Mouse (Mus musculus) embryo, embryonic 11 days (tissue): ENCODE results near the gene Arfgap3.
A peak's percentile ranks its signal among the peaks of the same experiment; 100 is the strongest.
"Not testable (repeated sequence)": the region's sequence is repeated elsewhere in the genome, so short reads cannot be mapped to it uniquely, and the experiment has no call there.

ENCODE experiments used
- DNase-seq: peaks from one replicate; pipeline ENCODE4 v3.0.0-alpha.2; 2015

Arfgap3 gene

DNA sequence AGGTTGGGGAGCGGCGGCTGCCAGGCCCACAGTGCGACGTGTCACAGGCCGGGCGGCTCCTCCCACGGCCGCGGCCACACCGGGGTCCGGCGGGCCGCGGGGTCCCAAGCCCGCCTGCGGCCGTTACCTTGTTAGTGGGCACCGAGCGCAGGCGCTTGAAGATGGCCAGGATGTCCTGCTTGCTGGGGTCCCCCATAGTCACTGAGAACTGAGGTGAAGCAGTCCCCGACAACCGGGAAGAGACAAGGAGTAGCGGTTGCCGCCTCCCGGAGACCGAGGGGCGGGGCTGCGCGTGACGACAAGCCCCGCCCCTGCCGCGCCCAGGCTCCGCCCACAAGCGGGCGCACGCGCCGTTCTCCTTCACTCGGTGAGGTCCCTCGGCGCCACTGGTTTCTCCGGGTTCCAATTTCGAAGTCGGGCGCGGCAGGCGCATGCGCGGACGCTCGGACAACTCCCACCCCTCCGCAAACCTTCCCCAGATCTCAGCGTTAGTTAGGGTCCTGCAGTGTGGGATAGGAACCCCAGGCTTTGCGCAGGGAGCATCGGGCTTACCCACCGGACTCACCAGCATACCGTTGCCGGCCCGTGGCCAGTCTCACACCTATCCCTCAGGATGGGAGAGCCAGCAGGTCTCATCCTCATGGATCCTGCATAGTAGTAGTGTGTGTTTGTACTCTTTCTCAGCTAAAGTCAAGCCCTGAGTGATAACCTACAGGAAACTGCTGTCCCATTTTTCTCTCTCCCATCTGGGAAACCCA is at the start of gene Arfgap3:
Arfgap3 (minus strand) TSS at position 294 of the 758 bp plus-strand sequence.
- peak; percentile 97 for DNase-seq

DNA sequence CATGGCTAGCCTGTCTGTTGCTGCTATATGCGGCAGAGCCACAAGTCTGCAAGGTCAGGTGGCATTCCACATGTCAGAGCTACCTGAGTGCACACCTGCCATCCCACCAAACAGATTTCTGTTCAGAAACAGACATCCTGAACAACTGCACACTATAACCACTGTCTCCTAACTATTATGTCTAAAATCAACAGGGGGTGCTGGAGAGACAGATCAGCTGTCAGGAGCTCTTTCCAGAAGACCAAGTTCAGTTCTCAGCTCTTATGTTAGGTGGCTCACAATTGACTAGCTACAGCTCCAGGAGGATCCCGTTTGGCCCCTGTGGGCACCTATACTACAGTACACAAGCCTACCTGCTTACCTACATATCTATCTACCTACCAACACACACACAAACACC is 42.7 kb upstream of the Arfgap3 start:
- DNase-seq: no peak

DNA sequence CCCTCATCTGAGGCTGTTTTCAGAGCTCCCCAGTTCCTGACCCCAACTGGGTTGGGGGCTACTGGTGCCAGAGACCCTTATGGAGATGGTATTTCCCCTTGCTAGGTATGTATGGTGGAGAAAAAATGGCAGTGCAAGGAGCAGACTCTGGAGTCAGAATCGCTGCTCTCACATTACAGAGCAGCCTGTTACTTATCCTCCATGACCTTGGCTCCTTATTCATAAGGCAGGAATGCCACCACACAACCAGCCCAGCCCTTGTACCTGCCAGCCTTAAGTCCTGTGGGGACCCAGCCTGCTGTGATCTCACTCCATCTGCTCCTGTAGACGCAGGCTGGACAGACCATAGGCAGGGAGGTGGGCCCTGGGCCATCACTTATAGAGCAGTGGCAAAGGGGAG is 37.9 kb upstream of the Arfgap3 start:
- DNase-seq: no peak

DNA sequence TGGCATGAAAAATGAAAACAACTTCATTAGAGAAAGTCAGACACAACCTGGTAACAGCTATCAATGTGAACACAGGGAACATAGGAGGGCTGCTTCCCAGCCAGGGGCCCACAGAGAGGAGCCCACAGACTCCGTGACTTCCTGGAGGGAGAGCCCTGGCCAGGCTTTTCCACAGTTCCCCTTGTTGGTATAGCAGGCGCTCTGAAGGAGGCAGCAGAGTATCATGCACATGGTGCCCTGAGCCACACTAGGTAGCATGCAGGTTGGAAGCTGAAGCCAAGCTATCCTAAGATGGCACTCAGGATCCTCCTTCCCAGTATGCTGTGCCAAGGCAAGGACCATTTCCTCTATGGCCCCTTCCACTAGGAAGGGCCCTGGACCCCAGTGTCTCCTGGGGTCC is 33.6 kb upstream of the Arfgap3 start:
- no peak for DNase-seq

DNA sequence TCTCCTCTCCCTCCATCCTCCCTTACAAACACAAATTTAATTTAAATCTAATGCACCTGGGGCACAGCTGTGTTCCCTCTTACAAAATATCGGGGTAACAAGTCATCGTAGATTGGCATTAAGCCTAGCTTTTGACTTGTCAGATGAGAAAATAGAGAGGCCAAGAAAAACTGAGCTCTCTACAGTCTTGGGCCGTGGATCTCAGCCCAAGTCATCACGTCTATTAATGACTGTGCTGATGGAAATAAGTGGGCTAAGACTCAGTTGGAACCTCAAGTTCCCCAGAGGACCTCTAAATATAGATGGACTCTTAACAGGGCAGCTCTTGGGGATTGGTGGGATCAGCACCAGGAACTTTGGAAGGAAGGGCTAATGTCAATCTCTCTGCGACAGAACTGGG is 33.1 kb upstream of the Arfgap3 start:
- no peak for DNase-seq

DNA sequence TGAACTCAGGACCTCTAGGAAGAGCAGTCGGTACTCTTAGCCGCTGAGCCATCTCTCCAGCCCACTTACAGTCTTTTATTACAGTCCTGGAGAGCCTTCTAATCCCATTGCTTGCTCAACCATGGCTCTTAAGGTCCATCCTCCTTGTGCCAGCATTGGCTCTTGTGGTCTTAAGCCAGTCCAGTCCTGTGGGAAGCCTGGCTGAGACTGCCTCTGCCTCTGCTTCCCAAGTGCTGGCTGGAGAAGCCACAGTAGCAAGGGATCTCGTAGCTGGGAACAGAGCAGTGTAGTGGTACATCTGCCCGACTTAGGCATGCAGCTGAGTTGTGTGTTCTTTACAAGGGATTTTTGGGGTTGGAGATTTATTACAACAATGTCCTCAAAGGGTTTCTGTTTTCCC is 32.4 kb upstream of the Arfgap3 start:
- DNase-seq: no peak

DNA sequence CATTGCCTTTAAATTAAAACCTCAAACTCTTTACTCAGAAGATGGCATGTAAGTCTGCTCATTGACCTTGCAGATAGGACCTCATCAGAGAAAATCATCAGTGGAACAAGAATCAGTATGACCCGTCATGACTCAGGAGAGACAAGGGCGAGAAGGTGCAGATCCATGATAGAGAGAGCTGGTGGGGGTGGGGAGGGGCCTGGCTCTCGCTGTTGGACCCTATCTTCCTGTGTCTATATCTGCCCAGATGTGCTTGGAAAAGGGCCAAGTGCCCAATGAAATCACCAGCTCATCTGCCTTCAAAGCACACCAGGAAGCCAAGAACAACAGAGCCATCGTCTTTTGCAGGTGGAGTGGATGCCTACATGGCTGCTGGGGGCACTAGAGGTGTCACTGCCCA is 27.1 kb upstream of the Arfgap3 start:
- DNase-seq: no peak

DNA sequence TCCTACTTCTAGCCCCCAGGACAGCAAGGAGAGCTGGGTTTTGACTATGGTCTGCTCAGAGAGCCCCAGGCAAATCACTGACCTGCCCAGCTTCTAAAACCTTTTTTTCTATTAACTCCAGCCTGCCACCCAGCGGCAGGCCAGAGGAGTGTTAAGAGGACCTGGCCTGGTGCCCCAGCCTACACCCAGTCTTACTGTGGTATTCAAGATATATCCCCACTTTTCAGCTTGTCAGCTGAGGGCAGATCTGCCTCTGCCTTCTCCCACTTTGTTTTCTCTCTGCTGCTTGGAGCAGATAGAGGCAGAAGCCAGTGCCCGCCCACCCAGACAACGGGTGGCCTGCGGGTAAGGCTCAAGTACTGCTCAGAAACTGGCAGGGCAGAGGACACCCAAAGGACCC is 25.1 kb upstream of the Arfgap3 start:
- DNase-seq: peak; percentile 66

DNA sequence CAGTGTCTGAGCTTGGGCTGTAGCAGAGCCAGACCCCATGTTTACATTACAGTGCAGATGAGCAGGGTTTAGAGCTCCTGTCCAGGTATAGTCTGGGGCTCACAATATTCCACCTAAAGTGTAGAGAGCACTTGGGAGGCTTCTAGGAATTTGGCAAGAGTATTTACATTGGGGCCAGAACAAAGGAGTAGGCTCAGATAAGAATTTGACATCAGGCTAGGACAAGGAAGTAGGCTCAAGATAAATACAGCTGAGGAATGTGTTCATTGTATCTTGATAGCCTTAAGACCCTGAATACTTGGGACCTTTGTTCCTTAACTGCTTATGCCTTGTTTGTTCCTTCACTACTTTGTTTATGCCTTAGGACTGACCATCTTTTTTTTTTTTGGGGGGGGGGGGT is 24.0 kb upstream of the Arfgap3 start:
- no peak for DNase-seq

DNA sequence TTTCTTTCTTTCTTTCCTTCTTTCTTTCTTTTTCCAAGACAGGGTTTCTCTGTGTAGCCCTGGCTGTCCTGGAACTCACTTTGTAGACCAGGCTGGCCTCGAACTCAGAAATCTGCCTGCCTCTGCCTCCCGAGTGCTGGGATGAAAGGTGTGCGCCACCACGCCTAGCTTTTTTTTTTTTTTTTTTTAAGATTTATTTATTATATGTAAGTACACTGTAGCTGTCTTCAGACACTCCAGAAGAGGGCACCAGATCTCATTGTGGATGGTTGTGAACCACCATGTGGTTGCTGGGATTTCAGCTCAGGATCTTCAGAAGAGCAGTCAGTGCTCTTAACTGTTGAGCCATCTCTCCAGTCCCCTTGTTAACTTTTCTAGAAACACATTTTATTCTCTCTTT is 18.7 kb upstream of the Arfgap3 start:
- not testable (repeated sequence) for DNase-seq

DNA sequence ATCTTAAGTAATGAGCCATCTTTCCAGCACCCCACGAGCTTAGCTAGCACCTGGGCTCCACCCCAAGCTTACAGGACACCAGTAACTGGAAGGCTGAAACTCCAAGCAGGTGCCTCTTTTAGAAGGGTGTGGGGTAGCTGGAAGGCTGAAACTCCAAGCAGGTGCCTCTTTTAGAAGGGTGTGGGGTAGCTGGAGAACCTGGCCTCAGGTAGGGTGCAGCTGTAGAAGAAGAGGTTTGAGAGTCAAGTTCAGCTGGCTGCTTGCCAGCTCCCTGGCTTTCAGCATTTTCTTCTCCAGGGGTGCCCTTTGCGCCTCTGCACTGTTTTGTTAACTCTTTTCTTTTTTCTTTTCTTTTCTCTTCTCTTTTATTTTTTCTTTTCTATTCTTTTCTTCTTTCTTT is 18.2 kb upstream of the Arfgap3 start:
- DNase-seq: no peak

DNA sequence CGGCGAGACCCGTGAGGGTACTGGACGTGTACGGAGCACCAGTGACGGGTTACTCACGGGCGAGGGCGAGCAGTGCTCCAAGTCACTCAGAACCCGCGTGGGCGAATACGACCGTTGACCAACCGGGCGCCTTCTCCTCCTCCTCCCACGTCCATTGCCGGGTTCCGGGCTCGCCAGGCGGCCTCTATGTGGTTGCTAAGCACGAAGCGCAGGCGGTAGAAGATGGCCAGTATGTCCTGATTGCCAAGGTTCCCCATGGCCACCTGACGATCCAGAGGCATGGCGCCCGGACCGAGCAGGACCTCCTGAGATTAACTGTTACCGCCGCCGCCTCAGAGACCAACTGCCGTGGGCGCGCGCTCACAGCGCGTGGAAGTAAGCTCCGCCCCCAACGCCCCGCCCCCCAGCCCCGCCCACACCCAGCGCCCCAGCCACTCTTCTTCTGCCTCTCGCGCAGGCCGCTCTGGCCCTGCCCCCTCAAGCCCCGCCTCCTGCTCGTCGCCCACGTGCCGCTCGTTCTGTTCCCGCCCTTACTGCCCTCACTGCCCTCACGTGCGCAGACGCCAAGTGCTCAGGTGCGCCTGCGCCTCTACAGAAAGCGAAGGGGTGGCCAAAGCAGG is 17.0 kb upstream of the Arfgap3 start:
- DNase-seq: peak; percentile 73

DNA sequence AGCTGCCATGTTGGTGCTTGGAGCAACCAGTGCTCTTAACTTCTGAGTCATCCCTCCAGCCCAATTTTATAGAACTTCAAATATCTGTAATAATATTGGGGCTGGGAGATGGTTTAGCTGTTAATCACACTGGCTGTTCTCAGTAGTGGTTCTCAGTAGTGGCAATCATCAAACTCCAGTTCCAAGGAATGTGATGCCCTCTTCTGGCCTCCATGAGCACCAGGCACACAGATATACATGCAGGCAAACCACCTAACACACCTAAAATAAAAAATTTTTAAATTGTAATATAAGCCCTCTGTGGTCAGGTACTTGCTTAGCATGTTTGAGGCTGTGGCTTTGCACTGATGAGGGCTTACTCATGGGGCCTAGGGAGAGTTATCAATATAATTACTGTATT is 15.7 kb upstream of the Arfgap3 start:
- DNase-seq: no peak

DNA sequence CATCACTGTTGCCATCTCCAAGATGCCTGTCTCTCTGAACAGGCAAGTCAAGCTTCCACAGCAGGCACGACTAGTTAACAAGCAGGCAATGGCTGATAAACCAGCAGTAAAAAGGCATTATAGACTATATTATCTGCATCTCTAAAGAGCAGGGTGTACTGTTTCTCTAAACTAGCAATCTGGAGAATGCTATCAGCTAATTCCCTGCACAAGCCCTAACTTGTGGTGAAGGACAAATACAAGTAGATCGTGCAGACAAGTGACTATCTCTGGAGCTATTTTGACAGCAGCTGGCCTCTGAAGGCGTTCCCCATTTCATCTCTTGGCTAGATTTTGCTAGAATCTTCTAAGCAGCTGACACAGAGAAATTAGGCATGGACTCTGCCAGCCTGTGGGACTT is 14.1 kb upstream of the Arfgap3 start:
- no peak for DNase-seq

DNA sequence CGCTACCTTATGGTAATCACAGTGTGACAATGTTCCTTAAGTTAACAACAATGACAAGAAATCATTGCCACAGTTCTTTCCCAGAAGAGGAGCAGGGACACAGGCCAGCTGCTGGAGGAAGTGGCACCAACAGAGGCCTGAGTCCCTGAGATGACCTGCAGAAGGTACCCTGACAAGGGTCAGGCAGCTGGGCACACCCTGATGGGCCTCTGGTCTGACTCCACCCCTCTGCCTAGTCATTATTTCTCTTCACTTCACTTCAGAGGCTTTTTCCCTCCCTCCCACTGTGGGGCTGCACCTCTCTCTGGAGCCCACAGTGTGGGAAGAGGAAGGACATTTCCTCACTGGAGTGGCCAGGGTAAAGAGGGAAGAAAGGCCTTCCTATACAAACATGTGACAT is 12.8 kb upstream of the Arfgap3 start:
- not testable (repeated sequence) for DNase-seq

DNA sequence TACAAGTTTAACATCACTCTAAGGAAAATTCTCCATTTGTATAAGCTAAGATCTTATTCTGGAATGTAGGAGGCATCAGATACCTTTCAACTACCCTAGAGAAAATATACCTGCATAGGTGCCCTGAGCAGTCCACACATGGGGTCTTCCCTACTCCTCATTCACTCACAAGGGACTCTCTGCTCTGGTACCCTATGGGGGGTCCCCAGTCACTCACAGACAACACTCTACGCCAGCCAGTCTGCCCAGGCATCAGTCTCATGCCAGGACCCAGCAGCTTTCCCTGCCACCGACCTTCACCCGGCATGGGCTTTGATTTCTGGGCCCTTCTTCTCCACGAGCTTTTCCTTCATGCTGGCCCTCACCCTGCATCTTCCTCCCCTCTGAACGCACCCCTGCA is 10.9 kb upstream of the Arfgap3 start:
- DNase-seq: not testable (repeated sequence)

DNA sequence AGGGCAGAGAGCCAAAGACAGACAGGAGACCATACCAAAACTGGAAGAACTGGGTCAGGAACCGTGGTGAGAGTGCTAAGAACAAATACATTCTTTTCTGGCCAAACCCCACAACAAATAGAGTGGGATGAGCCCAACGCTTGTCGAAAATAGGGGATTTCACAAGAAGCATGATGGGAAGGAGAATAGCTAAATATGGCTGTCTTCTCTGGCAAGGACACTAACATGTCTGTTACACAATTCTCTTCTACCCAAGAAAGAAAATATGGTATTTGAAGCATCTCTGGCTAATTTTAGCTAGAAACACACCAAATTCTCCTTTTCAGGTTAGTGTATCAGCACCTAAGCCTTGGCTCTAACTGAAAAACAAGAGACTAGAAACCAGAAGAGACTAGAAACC is 10.1 kb upstream of the Arfgap3 start:
- DNase-seq: no peak

DNA sequence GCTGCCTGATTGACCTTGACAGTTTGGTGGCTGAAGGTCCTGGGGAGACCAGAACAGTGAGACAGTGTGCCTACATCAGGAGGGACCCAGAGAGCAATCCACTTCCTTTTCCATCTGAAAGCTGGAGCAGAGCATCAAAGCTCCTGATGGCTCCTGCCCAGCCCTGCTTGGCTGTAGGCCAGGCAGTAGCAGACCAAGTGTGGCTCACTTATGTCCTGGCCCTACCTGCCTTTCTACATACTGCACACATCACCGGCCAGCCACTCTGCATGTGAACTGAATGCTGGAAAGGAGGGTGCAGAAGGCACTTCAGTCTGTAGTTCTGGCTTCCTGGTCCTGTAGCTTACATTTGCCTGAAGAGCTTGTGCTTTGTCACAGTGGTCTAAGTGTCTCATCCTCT is 8.4 kb upstream of the Arfgap3 start:
- no peak for DNase-seq

DNA sequence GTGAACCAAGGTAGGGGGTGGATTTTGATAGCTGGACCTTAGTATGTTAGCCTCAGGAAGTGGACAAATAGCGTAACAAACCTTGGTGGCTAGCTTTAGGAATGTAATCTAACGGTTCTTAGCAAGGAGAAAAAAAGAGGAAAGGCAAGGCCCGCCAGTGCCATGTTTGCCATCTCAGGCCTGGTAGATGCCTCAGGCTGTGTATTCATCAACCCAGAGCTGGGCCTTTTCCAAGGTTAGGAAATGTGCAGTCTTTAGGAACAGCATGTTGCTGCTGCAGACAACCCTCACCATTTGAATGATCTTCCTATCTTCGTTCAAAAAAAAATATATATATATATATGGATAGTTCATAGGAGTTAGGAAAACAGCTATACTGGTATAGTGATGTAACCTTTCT is 1.5 kb upstream of the Arfgap3 start:
- no peak for DNase-seq

DNA sequence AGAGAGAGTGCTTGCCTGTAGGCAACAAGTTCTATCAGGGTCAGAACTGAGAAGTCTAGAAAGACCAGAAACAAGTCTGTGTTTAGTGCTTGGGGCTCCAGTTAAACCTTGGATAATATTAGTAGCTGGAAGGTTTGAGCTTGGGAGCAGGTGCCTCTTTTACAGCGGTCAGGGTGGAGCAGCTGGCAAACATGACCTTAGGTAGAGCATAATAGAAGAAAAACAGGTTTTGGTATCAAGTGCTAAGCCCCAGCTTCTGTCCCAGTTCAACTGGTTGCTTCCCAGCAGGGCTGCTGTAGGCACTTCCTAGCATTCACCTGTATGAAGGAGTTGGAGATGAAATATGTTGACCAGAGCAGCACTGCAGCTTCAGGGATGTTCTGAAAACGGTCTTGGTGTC is 812 bp upstream of the Arfgap3 start:
- DNase-seq: no peak

DNA sequence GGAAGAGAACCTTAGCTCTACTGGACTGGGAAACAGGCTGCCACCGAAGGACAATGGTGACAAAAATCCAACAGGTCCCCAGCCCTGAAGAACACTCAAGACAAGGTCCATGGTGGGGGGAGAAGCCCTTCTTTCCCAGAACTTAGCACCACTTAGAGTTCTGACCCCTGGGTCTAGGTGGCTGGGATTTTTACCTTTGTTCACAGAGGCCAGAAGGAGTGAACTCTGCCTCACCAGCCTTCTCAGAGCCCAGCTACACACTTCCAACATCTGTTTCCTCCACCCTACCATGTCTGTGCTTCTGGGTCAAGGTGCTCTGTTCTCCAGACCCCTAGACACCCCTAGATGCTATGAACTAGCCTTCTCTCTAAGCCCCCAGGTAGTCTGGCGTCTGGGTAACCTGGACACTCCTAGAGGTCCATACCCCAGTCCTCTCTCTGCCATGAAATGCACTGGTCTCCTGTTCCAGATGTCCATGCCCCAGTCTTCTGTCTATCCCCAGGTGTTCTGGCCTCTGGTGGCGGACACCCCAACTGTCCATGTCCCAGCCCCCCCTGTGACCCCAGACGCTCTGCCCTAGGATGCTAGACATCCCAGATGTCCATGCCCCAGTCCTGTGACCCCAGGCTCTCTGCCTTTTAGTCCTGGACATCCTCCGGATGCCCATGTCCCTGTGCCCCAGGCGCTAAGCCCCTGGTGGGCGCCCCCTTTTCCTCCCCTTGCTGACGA is 658 bp downstream of the Arfgap3 start:
- no peak for DNase-seq

DNA sequence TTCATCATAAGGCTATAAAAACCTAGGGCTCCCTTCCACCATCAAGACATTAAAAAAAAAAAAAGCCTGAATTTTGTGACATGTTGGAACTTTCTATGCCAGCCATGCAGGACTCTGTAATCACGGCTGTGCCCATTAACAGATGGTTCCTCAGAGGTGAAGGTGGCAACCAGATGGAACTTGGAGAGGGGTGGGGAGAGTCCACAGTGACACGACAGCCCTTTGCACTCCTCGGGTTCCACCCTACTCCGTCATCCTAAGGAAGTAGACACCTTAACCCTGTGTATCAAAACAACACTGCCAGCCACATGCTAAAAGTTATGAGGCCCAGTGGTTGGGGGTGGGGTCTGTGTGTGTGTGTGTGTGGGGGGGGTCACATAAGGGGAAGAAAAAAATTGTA is 1.3 kb downstream of the Arfgap3 start:
- DNase-seq: no peak

DNA sequence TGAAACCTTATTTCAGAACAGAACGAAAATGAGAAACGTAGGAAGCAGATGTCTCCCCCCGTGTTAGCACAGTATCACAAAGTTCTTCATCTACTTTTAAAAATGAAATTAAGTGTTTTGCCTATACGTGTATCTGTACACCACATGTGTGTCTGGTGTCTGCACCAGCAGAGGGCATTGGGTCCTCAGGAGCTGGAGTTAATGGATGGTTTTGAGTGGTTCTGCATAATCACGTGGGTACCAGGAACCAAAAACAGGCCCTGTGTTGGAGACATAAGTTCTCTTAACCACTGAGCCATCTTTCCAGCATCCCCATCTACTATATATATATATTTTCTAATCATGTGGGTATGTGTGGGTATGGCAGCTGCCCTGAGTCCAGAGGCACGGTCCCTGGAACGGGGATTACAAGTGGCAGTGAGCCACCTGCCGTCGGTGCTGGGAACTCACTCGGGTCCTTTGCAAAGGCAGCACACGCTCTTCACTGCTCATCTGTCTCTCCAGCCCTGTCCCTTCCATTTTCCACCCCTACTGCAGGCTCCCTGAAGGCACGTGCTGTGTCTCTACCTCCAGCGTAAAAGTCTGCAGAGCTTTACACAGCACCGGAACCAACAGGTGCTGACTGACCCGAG is 4.0 kb downstream of the Arfgap3 start:
- no peak for DNase-seq

DNA sequence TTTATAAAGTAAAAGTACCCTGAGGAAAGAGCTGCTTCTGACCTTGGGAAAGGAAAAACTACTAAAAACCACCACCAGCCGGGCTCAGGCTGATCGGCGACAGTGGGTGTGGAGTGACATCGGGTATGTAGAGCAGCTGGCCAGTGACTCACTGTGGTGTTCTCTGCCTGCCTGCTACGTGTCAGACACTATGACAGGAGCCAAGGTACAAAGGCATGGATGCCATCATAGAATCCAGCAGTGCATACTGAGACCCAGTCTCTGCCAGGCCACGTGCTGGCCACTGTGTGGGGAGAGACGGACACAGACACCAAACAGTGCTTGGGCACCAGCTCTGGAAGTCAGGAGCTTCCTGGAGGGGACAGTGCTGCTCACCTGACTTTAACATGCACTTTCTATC is 5.1 kb downstream of the Arfgap3 start:
- no peak for DNase-seq
